Mouse (Mus musculus) C2C12 (cell line): ENCODE data around the gene Mrps36. TPM values are rescaled to one million over a fixed set of nuclear protein-coding genes. Genes with fewer than 3 reads are reported as not detected.
"Not testable (repeated sequence)": the region's sequence is repeated elsewhere in the genome, so short reads cannot be mapped to it uniquely, and the experiment has no call there.

Source experiments
- H3K27me3 ChIP-seq: one replicate; pipeline ENCODE4 v1.6.1; 2011; ENCODE audit not compliant: control insufficient read depth, insufficient read depth, insufficient read length
- H3K36me3 ChIP-seq: one replicate; pipeline ENCODE4 v1.6.1; 2011; ENCODE audit not compliant: control insufficient read depth, insufficient read depth
- H3K4me3 ChIP-seq: one replicate; pipeline ENCODE4 v1.5.1; 2011; ENCODE audit warnings: mild to moderate bottlenecking, control low read depth; ENCODE audit not compliant: poor library complexity, insufficient read depth, severe bottlenecking
- H3K79me2 ChIP-seq: one replicate; pipeline ENCODE4 v1.6.1; 2011; ENCODE audit not compliant: control insufficient read depth, insufficient read depth
- H3K79me3 ChIP-seq: one replicate; pipeline ENCODE4 v1.6.1; 2011; ENCODE audit warnings: low read depth, control low read depth
- H3ac ChIP-seq: one replicate; pipeline ENCODE3; 2011; ENCODE audit warnings: low read depth; ENCODE audit not compliant: control insufficient read depth, insufficient read length
- CEBPB ChIP-seq: IDR thresholded peaks from one replicate; pipeline ENCODE4 v1.6.1; 2011; ENCODE audit warnings: low read depth, mild to moderate bottlenecking, control low read depth, moderate library complexity
- CTCF ChIP-seq: IDR thresholded peaks from one replicate; pipeline ENCODE4 v1.5.1; 2011; ENCODE audit not compliant: control insufficient read depth, insufficient read depth, insufficient read length
- FOSL1 ChIP-seq: IDR thresholded peaks from one replicate; pipeline ENCODE4 v1.8.0; 2011; ENCODE audit warnings: mild to moderate bottlenecking, low read length; ENCODE audit not compliant: poor library complexity, insufficient read depth, severe bottlenecking
- MAX ChIP-seq: IDR thresholded peaks from one replicate; pipeline ENCODE4 v1.6.1; 2011; ENCODE audit warnings: mild to moderate bottlenecking, control low read depth
- MYOD1 ChIP-seq: IDR thresholded peaks from one replicate; pipeline ENCODE4 v1.6.1; 2011; ENCODE audit warnings: low read depth; ENCODE audit not compliant: control insufficient read depth, insufficient read length
- MYOG ChIP-seq: IDR thresholded peaks from one replicate; pipeline ENCODE4 v1.6.1; 2011; ENCODE audit not compliant: control insufficient read depth, insufficient read length; ENCODE audit errors: extremely low read depth
- USF1 ChIP-seq: IDR thresholded peaks from one replicate; pipeline ENCODE4 v1.6.1; 2011; ENCODE audit warnings: low read depth, mild to moderate bottlenecking, control low read depth, moderate library complexity
- polyA plus RNA-seq: library from polyadenylated mRNA; unstranded; fragments of >200 nt; fragmentation: generic; extraction: Trizol; gene quantifications from one replicate; pipeline ENCODE4 v1.2.1, GENCODE M21; 2012; ENCODE audit warnings: missing spikeins

Gene Mrps36
- polyA plus RNA-seq, 1 experiment, result 120 TPM

DNA sequence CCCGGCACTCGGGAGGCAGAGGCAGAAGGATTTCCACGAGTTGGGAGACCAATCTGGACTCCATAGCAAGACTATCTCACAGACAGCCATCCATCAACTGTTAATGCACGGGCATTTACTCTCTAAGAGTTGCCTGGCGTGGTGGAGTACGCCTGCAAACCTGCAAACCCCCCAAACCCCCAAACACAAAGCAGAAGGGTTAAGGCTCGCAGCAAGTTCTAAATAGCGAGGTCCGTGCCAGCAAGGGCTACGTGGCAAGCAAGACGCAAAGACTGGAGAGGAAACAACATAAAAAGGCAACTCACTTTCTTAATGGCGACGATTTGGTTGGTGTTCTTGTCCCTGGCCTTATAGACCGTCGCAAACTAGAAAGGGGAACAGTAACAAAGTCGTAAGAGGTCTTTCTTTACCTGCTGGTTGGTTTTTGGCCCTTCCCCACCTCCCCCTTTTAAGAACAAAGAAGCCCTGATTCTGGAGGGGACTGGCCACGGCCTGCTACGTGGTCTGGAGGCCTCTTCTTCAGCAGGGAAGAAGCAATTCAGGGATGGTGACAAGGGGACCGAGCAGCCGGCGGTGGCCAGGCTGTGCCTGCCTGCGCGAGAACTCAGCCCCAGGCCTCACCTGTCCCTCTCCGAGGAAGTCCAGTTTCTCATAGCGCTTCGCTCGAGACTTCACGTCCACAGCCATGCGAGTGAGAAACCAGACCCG, 14.2 kb downstream of the Mrps36 start:
- TF ChIP-seq FOSL1 (no peak), USF1 (no peak), CEBPB (no peak), CTCF (no peak), MYOG (no peak), MAX (no peak), MYOD1 (no peak)
- H3K79me2 ChIP-seq, result peaks cover 55% of the 10 kb centered on the region
- peak overlapping the region; percentile 99 for H3K4me3 ChIP-seq
- peak overlapping the region; percentile 95 for H3ac ChIP-seq
- H3K36me3 ChIP-seq, result peaks cover 27% of the 10 kb centered on the region
- no peaks in the 10 kb centered on the region for H3K27me3 ChIP-seq
- H3K79me3 ChIP-seq, result peaks cover 46% of the 10 kb centered on the region

DNA sequence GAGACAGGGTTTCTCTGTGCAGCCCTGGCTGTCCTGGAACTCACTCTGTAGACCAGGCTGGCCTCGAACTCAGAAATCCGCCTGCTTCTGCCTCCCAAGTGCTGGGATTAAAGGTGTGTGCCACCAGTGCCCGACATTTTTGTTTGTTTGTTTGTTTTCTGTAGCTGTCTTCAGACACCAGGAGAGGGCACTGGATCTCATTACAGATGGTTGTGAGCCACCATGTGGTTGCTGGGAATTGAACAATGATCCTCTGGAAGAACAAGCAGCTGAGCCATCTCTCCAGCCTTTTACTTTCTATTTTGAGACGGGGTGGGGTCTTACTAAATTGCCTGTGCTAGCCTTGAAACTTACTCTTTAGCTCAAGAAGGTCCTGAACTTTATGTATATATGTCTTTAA, 15.9 kb downstream of the Mrps36 start:
- Histone ChIP-seq H3K79me3 (peaks cover 60% of the 10 kb centered on the region), H3K36me3 (peaks cover 20% of the 10 kb centered on the region), H3K79me2 (peaks cover 73% of the 10 kb centered on the region)
- H3K27me3 ChIP-seq, H3ac ChIP-seq, H3K4me3 ChIP-seq: not testable (repeated sequence)

GRCm38 (mm10) chr13:100728086-100728485, 16.4 kb downstream of the Mrps36 start:
- Histone ChIP-seq H3K27me3 (no peaks in the 10 kb centered on the region), H3K36me3 (peaks cover 20% of the 10 kb centered on the region), H3K79me2 (peaks cover 77% of the 10 kb centered on the region), H3K4me3 (no peak overlapping the region), H3ac (no peak overlapping the region), H3K79me3 (peaks cover 64% of the 10 kb centered on the region)
- no peak for TF ChIP-seq MAX
- TF ChIP-seq USF1, result no peak
- no peak for TF ChIP-seq MYOG
- TF ChIP-seq CTCF, result no peak
- TF ChIP-seq CEBPB, result no peak
- TF ChIP-seq MYOD1, result no peak
- TF ChIP-seq FOSL1, result no peak

GRCm38 (mm10) chr13:100725194-100725593, 19.3 kb downstream of the Mrps36 start:
- H3K79me3 ChIP-seq, result peaks cover 67% of the 10 kb centered on the region
- peaks cover 40% of the 10 kb centered on the region for H3K36me3 ChIP-seq
- peaks cover 93% of the 10 kb centered on the region for H3K79me2 ChIP-seq
- H3K4me3 ChIP-seq, result no peak overlapping the region
- no peaks in the 10 kb centered on the region for H3K27me3 ChIP-seq
- TF ChIP-seq USF1, result no peak
- no peak for TF ChIP-seq MAX
- no peak for TF ChIP-seq CEBPB
- no peak for TF ChIP-seq MYOD1
- no peak for TF ChIP-seq CTCF
- no peak for TF ChIP-seq MYOG
- TF ChIP-seq FOSL1, result no peak
- no peak overlapping the region for H3ac ChIP-seq

- Histone ChIP-seq H3ac (no peak overlapping the region), H3K79me2 (peaks cover 83% of the 10 kb centered on the region), H3K36me3 (peaks cover 43% of the 10 kb centered on the region), H3K79me3 (peaks cover 60% of the 10 kb centered on the region), H3K4me3 (no peak overlapping the region), H3K27me3 (no peaks in the 10 kb centered on the region)
- TF ChIP-seq CTCF, result no peak
- no peak for TF ChIP-seq MAX
- no peak for TF ChIP-seq MYOD1
- no peak for TF ChIP-seq USF1
- TF ChIP-seq CEBPB, result no peak
- TF ChIP-seq MYOG, result no peak
Measured at GRCm38 (mm10) chr13:100724051-100724754, 20.3 kb downstream of the Mrps36 start.

GRCm38 (mm10) chr13:100721656-100722055, 22.8 kb downstream of the Mrps36 start:
- TF ChIP-seq MYOD1, result no peak
- TF ChIP-seq CEBPB, result no peak
- no peak for TF ChIP-seq USF1
- no peak for TF ChIP-seq CTCF
- no peak for TF ChIP-seq FOSL1
- no peak for TF ChIP-seq MAX
- no peak for TF ChIP-seq MYOG
- Histone ChIP-seq H3ac (no peak overlapping the region), H3K27me3 (no peaks in the 10 kb centered on the region), H3K4me3 (no peak overlapping the region), H3K36me3 (peaks cover 49% of the 10 kb centered on the region), H3K79me3 (peaks cover 38% of the 10 kb centered on the region), H3K79me2 (peaks cover 58% of the 10 kb centered on the region)
